ENCODE assay signal across 8 mouse cellular contexts in genomic region chr13:58275599-58275998, GRCm38 (mm10). TPM values are rescaled to one million over a fixed set of nuclear protein-coding genes. Genes with fewer than 3 reads are reported as not detected.
DNase-seq lines count a peak whose midpoint lies in the region; ATAC-seq and TF ChIP-seq lines count a peak whose summit lies in the region.

Gene Gkap1 (minus strand): TSS chr13:58275699.

- peak within 1 kb of the TSS; percentile 61 for H3K9ac ChIP-seq in forebrain, embryonic 16.5 days (replicated peaks; ENCODE audit: low read depth, low read length)
- peak within 1 kb of the TSS; percentile 77 for H3K9ac ChIP-seq in hindbrain, embryonic 14.5 days
- H3K9ac ChIP-seq in liver, postnatal 0 days (replicated peaks), result peak within 1 kb of the TSS; percentile 78

- TF ChIP-seq CTCF in G1E (IDR thresholded peaks at IDR 0.05; ENCODE audit: low read depth, low read length), result no peak
- TF ChIP-seq CTCF in liver, postnatal 0 days (IDR thresholded peaks at IDR 0.05; ENCODE audit: low read depth), result no peak

- ATAC-seq in G1E (ENCODE audit: extremely low read depth, insufficient number of reproducible peaks, low FRiP score, poor library complexity, severe bottlenecking), result no peak
- ATAC-seq in forebrain, embryonic 16.5 days, result no peak
- ATAC-seq in hindbrain, embryonic 14.5 days (ENCODE audit: low FRiP score), result no peak
- no peak for ATAC-seq in liver, postnatal 0 days
- ATAC-seq in frontal cortex, adult (ENCODE audit: low TSS enrichment), result no peak

- peak within 1 kb of the TSS; percentile 75 for H3K27ac ChIP-seq in forebrain, embryonic 16.5 days (ENCODE audit: low read length)
- peak within 1 kb of the TSS; percentile 69 for H3K27ac ChIP-seq in hindbrain, embryonic 14.5 days
- peak within 1 kb of the TSS; percentile 57 for H3K27ac ChIP-seq in liver, postnatal 0 days (ENCODE audit: low read depth)

- 81% methylated on average over 8 of the region's 8 CpGs for WGBS in forebrain, embryonic 16.5 days
- WGBS in hindbrain, embryonic 14.5 days, result 75% methylated on average over 8 of the region's 8 CpGs
- 70% methylated on average over 8 of the region's 8 CpGs for WGBS in liver, postnatal 0 days (ENCODE audit: insufficient replicate concordance)

- H3K9me3 ChIP-seq in G1E (replicated peaks), result peaks cover 8% of the 10 kb centered on the region
- H3K9me3 ChIP-seq in forebrain, embryonic 16.5 days (ENCODE audit: control insufficient read depth, low read length), result no peaks in the 10 kb centered on the region
- H3K9me3 ChIP-seq in hindbrain, embryonic 14.5 days (ENCODE audit: control insufficient read depth, low read length), result no peaks in the 10 kb centered on the region
- H3K9me3 ChIP-seq in liver, postnatal 0 days (ENCODE audit: low read length), result no peaks in the 10 kb centered on the region

- peak within 1 kb of the TSS; percentile 79 for H3K4me2 ChIP-seq in forebrain, embryonic 16.5 days (ENCODE audit: low read length)
- H3K4me2 ChIP-seq in hindbrain, embryonic 14.5 days (replicated peaks), result peak within 1 kb of the TSS; percentile 82
- H3K4me2 ChIP-seq in liver, postnatal 0 days (ENCODE audit: low read depth, low read length), result peak within 1 kb of the TSS; percentile 93

- TF ChIP-seq EP300 in liver, postnatal 0 days (IDR thresholded peaks at IDR 0.05; ENCODE audit: low read depth), result no peak

- no peaks in the 10 kb centered on the region for H3K36me3 ChIP-seq in G1E (replicated peaks)
- H3K36me3 ChIP-seq in forebrain, embryonic 16.5 days (ENCODE audit: control insufficient read depth, insufficient read depth), result no peaks in the 10 kb centered on the region
- H3K36me3 ChIP-seq in hindbrain, embryonic 14.5 days (replicated peaks; ENCODE audit: control insufficient read depth, insufficient read depth), result no peaks in the 10 kb centered on the region
- no peaks in the 10 kb centered on the region for H3K36me3 ChIP-seq in liver, postnatal 0 days (replicated peaks; ENCODE audit: insufficient read depth, low read length)

- peak within 1 kb of the TSS; percentile 75 for H3K4me3 ChIP-seq in G1E (ENCODE audit: low read depth, low read length)
- peak within 1 kb of the TSS; percentile 84 for H3K4me3 ChIP-seq in forebrain, embryonic 16.5 days (replicated peaks; ENCODE audit: low read length)
- H3K4me3 ChIP-seq in hindbrain, embryonic 14.5 days (replicated peaks; ENCODE audit: low read length), result peak within 1 kb of the TSS; percentile 93
- peak within 1 kb of the TSS; percentile 73 for H3K4me3 ChIP-seq in liver, postnatal 0 days (ENCODE audit: low read depth, low read length)

- DNase-seq in cerebellum, adult 9-11 months, result peak; percentile 9
- DNase-seq in cerebellum, adult 11 months, result no peak
- no peak for DNase-seq in G1E (ENCODE audit: low spot score)
- no peak for DNase-seq in hindbrain, embryonic 14.5 days (ENCODE audit: low spot score)
- DNase-seq in liver, postnatal 0 days, result no peak
- DNase-seq in spleen, adult 18-20 months, result no peak

- H3K27me3 ChIP-seq in G1E (ENCODE audit: insufficient read depth, low read length), result peaks cover 38% of the 10 kb centered on the region
- H3K27me3 ChIP-seq in forebrain, embryonic 16.5 days (replicated peaks; ENCODE audit: control insufficient read depth, insufficient read depth, low read length), result no peaks in the 10 kb centered on the region
- no peaks in the 10 kb centered on the region for H3K27me3 ChIP-seq in hindbrain, embryonic 14.5 days (ENCODE audit: control insufficient read depth, insufficient read depth, low read length)
- peaks cover 33% of the 10 kb centered on the region for H3K27me3 ChIP-seq in liver, postnatal 0 days (ENCODE audit: insufficient read depth, low read length)

- H3K4me1 ChIP-seq in G1E (ENCODE audit: insufficient read depth, low read depth, low read length), result peaks cover 12% of the 10 kb centered on the region
- peaks cover 21% of the 10 kb centered on the region for H3K4me1 ChIP-seq in forebrain, embryonic 16.5 days (replicated peaks; ENCODE audit: control insufficient read depth, insufficient read depth, low read length)
- H3K4me1 ChIP-seq in hindbrain, embryonic 14.5 days (replicated peaks; ENCODE audit: control insufficient read depth, insufficient read depth, low read length), result peaks cover 16% of the 10 kb centered on the region; the same call in 1 of the 2 replicates
- H3K4me1 ChIP-seq in liver, postnatal 0 days (ENCODE audit: insufficient read depth), result peaks cover 3% of the 10 kb centered on the region; the same call in 1 of the 2 replicates

RNA-seq across cellular contexts. Expression of gene Gkap1, which starts in this region (rescaled TPM):
- total RNA-seq in G1E (2014; fragmentation: Nextera tagmentation) (0.83 and 0.98 TPM in 2 replicates), G1E (2017) (20.6 and 29.0 TPM in 2 replicates)
- 3.1 and 4.1 TPM in 2 replicates for polyA plus RNA-seq in G1E (2012)
- 18.7 and 21.3 TPM in 2 replicates for polyA plus RNA-seq in forebrain, embryonic 16.5 days (2015; fragmentation: Nextera tagmentation; extraction: Ambion mirVana)
- polyA plus RNA-seq in hindbrain, embryonic 14.5 days (2014; fragmentation: Nextera tagmentation; extraction: Ambion mirVana), result 25.6 and 29.9 TPM in 2 replicates
- 10.4 and 14.1 TPM in 2 replicates for polyA plus RNA-seq in liver, postnatal 0 days (2015; fragmentation: Nextera tagmentation; extraction: Ambion mirVana)
